Mouse (Mus musculus): ENCODE data around the gene Olfr872. TPM values are rescaled to one million over a fixed set of nuclear protein-coding genes. Genes with fewer than 3 reads are reported as not detected.
"Not testable (repeated sequence)": the region's sequence is repeated elsewhere in the genome, so short reads cannot be mapped to it uniquely, and the experiment has no call there.

Olfr872 gene
- total RNA-seq (2014; rRNA removed), result not detected in 2 replicates
- not detected in 2 replicates for polyA plus RNA-seq (2015; fragmentation: Nextera tagmentation; extraction: Ambion mirVana)

DNA sequence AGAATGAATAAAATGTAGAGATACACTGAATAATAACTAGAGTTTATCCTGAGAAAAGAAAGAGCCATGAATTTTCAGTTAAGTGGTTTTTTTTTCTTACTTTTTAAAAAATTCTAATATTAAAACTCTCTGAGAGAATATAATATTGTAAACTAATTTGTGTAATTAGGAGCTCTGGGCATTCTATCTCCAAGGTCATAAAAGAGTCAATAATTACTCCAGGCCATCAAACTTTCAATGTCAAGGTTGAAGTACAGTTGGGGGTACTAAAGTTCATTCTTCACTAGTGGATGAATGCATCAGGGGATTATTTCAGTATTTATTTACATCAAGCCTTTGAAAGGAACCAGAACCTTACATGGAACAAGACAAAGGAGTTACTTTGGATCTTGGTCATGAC is at the start of gene Olfr872:
Olfr872 (plus strand) TSS at position 301 of the 400 bp plus-strand sequence.
- TF ChIP-seq CTCF (IDR thresholded peaks at IDR 0.05), result no peak
- no peaks in the 10 kb centered on the region for H3K36me3 ChIP-seq (ENCODE audit: insufficient read depth, low read length)
- H3K9ac ChIP-seq (replicated peaks; ENCODE audit: low read length, poor library complexity, severe bottlenecking), result no peak within 1 kb of the TSS
- H3K4me2 ChIP-seq (ENCODE audit: low read depth, low read length, poor library complexity, severe bottlenecking), result no peak within 1 kb of the TSS
- no peak within 1 kb of the TSS for H3K27ac ChIP-seq (ENCODE audit: low read depth, low read length)
- ATAC-seq (ENCODE audit: low FRiP score) (no peak), DNase-seq (ENCODE audit: low spot score) (no peak)
- no peaks in the 10 kb centered on the region for H3K27me3 ChIP-seq (ENCODE audit: insufficient read depth, low read length)
- no peaks in the 10 kb centered on the region for H3K4me1 ChIP-seq (ENCODE audit: insufficient read depth, low read length)
- H3K9me3 ChIP-seq (ENCODE audit: low read length), result no peaks in the 10 kb centered on the region; the same call in 1 of the 2 replicates
- H3K4me3 ChIP-seq (ENCODE audit: low read depth, low read length), result no peak within 1 kb of the TSS

DNA sequence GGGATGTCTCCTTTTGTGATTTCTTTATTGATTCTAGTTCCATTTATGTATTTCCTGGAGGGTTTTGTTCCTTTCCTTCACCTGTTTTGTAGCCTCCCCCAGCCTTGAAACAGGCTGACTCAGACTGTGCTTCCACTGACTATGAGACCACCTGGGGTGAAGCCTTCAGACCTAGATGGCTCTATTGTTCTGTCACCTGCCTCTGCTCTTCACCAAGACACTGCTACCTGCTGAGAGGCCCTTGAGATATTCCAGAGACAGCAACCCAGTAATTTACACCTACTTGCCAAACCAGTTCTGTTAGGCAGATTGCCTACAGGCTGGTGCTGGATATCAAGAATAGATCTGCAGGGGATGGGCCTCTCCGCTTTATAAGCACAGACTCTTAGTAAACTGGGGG is 34.8 kb upstream of the Olfr872 start:
- Histone ChIP-seq H3K27me3 (ENCODE audit: insufficient read depth, low read length) (no peaks in the 10 kb centered on the region), H3K4me2 (ENCODE audit: low read depth, low read length, poor library complexity, severe bottlenecking) (no peak overlapping the region), H3K4me1 (ENCODE audit: insufficient read depth, low read length) (no peaks in the 10 kb centered on the region), H3K9me3 (ENCODE audit: low read length) (peaks cover 12% of the 10 kb centered on the region), H3K27ac (ENCODE audit: low read depth, low read length) (no peak overlapping the region), H3K9ac (replicated peaks; ENCODE audit: low read length, poor library complexity, severe bottlenecking) (no peak overlapping the region), H3K4me3 (ENCODE audit: low read depth, low read length) (no peak overlapping the region), H3K36me3 (ENCODE audit: insufficient read depth, low read length) (no peaks in the 10 kb centered on the region)
- 80% methylated on average over 1 of the region's 1 CpGs for WGBS
- DNase-seq (ENCODE audit: low spot score) (no peak), ATAC-seq (ENCODE audit: low FRiP score) (no peak)
- no peak for TF ChIP-seq CTCF (IDR thresholded peaks at IDR 0.05)

DNA sequence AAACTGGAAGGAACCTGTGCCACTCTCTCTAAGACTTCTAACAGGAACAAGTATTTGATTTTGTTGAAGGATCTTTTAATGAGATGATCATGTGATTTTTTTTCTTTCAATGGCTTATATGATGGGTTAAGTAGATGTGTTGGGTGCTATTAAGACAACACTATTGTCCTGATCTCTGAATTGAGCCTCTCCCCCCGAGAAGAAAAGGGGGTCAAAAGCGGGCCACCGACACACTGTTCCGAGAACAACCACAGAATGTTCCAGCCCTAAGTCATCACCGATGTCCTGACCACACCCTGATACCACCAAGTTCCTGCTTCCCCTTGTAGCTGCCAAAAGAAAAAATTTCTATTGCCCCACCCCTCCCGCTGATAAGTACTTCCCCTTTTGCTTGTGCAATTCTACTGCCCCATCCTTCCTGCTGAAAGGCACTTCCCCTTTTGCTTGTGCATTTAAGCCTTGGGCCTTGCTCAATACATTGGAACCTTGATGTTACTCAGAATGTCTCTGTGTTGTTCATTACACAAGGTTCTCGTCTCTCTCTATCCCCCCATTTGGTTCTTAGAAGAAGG is 33.4 kb upstream of the Olfr872 start:
- not testable (repeated sequence) for H3K27me3 ChIP-seq (ENCODE audit: insufficient read depth, low read length); DNase-seq (ENCODE audit: low spot score); ATAC-seq (ENCODE audit: low FRiP score); H3K9ac ChIP-seq (replicated peaks; ENCODE audit: low read length, poor library complexity, severe bottlenecking); H3K4me1 ChIP-seq (ENCODE audit: insufficient read depth, low read length); H3K27ac ChIP-seq (ENCODE audit: low read depth, low read length); H3K36me3 ChIP-seq (ENCODE audit: insufficient read depth, low read length); H3K4me2 ChIP-seq (ENCODE audit: low read depth, low read length, poor library complexity, severe bottlenecking); H3K4me3 ChIP-seq (ENCODE audit: low read depth, low read length)
- H3K9me3 ChIP-seq (ENCODE audit: low read length), result peaks cover 12% of the 10 kb centered on the region
- WGBS, result 89% methylated on average over 7 of the region's 7 CpGs

DNA sequence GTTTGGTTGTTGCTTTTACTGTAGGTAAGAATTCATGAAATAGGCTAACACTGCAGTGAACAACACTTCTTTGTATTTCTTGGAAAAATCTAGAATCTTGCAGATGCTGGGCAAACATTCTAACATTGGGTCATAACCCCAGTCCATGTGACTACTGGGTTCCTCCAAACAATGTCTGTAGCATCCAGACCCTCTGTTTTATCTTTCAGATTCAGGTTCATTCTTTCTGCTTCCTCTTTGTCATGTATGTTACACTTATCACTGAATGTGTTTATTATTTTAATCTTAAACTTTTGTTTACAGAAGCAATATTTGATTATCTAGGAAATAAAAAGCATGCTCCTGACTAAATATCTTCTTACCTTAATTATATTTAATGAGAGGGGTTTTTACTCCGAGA is 26.1 kb upstream of the Olfr872 start:
- DNase-seq (ENCODE audit: low spot score) (no peak), ATAC-seq (ENCODE audit: low FRiP score) (no peak)
- H3K4me1 ChIP-seq (ENCODE audit: insufficient read depth, low read length), result no peaks in the 10 kb centered on the region
- H3K27ac ChIP-seq (ENCODE audit: low read depth, low read length), result no peak overlapping the region
- H3K4me3 ChIP-seq (ENCODE audit: low read depth, low read length), result no peak overlapping the region
- no peak overlapping the region for H3K9ac ChIP-seq (replicated peaks; ENCODE audit: low read length, poor library complexity, severe bottlenecking)
- H3K36me3 ChIP-seq (ENCODE audit: insufficient read depth, low read length), result no peaks in the 10 kb centered on the region
- no peaks in the 10 kb centered on the region for H3K27me3 ChIP-seq (ENCODE audit: insufficient read depth, low read length)
- no peak for TF ChIP-seq CTCF (IDR thresholded peaks at IDR 0.05)
- 42% methylated on average over 1 of the region's 1 CpGs for WGBS
- H3K9me3 ChIP-seq (ENCODE audit: low read length), result peaks cover 7% of the 10 kb centered on the region; the same call in 1 of the 2 replicates
- H3K4me2 ChIP-seq (ENCODE audit: low read depth, low read length, poor library complexity, severe bottlenecking), result no peak overlapping the region

DNA sequence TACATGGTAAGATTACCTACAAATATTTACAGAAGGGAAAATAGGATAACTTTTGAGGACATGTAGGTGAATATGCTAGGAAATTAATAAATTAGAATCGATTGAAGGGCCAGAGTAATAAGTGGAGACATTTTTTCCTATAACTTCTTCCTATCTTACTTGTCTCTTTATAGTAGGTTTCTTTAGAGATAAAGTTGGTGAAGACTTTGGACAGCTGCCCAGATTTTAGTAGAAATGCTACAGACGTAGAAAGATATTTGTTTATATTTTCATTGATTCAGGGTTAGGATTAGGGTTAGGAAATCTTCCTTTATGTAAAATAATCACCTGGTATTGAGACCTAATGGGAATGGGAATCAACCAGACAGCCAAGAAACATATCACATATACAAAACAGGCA is 25.4 kb upstream of the Olfr872 start:
- no peak for ATAC-seq (ENCODE audit: low FRiP score)

DNA sequence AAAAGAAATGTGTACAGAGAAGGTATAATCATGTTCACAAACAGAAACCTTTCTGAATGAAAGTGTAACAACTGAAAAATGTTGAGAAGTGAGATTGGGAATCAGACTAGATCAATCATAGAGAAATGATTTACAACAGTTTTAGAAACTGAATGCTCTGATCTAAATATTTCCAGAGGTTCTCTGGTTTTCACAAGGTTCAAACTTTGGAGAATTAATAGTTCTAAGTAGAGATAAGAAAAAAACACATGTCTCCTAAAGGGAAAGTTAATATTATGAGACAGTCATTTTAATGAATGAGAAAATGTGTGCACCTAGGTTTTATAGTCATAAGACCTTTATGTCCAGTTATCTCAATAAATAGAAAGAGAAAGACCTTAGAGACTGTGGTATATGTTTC is 25.0 kb upstream of the Olfr872 start, which contains the start of gene Olfr871:
Olfr871 (plus strand) TSS at position 301 of the 400 bp plus-strand sequence.
- TF ChIP-seq CTCF (IDR thresholded peaks at IDR 0.05), result no peak
- H3K27me3 ChIP-seq (ENCODE audit: insufficient read depth, low read length), result no peaks in the 10 kb centered on the region
- H3K9ac ChIP-seq (replicated peaks; ENCODE audit: low read length, poor library complexity, severe bottlenecking), result no peak within 1 kb of the TSS

More for the DNA sequence above, 25.4 kb upstream of the Olfr872 start:
- no peak for DNase-seq (ENCODE audit: low spot score)
- 68% methylated on average over 2 of the region's 2 CpGs for WGBS
- Histone ChIP-seq H3K27ac (ENCODE audit: low read depth, low read length) (no peak overlapping the region), H3K36me3 (ENCODE audit: insufficient read depth, low read length) (no peaks in the 10 kb centered on the region), H3K9me3 (ENCODE audit: low read length) (peaks cover 10% of the 10 kb centered on the region; the same call in 1 of the 2 replicates), H3K9ac (replicated peaks; ENCODE audit: low read length, poor library complexity, severe bottlenecking) (no peak overlapping the region), H3K27me3 (ENCODE audit: insufficient read depth, low read length) (no peaks in the 10 kb centered on the region), H3K4me2 (ENCODE audit: low read depth, low read length, poor library complexity, severe bottlenecking) (no peak overlapping the region), H3K4me1 (ENCODE audit: insufficient read depth, low read length) (no peaks in the 10 kb centered on the region), H3K4me3 (ENCODE audit: low read depth, low read length) (no peak overlapping the region)
- no peak for TF ChIP-seq CTCF (IDR thresholded peaks at IDR 0.05)

More for the DNA sequence above, 25.0 kb upstream of the Olfr872 start, which contains the start of gene Olfr871:
- Histone ChIP-seq H3K36me3 (ENCODE audit: insufficient read depth, low read length) (no peaks in the 10 kb centered on the region), H3K9me3 (ENCODE audit: low read length) (peaks cover 8% of the 10 kb centered on the region; the same call in 1 of the 2 replicates), H3K4me2 (ENCODE audit: low read depth, low read length, poor library complexity, severe bottlenecking) (no peak within 1 kb of the TSS), H3K27ac (ENCODE audit: low read depth, low read length) (no peak within 1 kb of the TSS), H3K4me1 (ENCODE audit: insufficient read depth, low read length) (no peaks in the 10 kb centered on the region), H3K4me3 (ENCODE audit: low read depth, low read length) (no peak within 1 kb of the TSS)
- DNase-seq (ENCODE audit: low spot score) (no peak), ATAC-seq (ENCODE audit: low FRiP score) (no peak)

All from midbrain, postnatal 0 days (tissue).